Mouse (Mus musculus) megakaryocyte-erythroid progenitor cell, adult 5-6 weeks (primary cell): ENCODE measurements around the gene Zdhhc20. TPM values are rescaled to one million over a fixed set of nuclear protein-coding genes. Genes with fewer than 3 reads are reported as not detected.
"Not testable (repeated sequence)": the region's sequence is repeated elsewhere in the genome, so short reads cannot be mapped to it uniquely, and the experiment has no call there.

ENCODE experiments used
- ATAC-seq: replicated peaks from 2 replicates; pipeline ENCODE4 v1.8.0; 2016; ENCODE audit warnings: mild to moderate bottlenecking, inconsistent platforms; ENCODE audit not compliant: severe bottlenecking, poor library complexity, low FRiP score, low TSS enrichment
- total RNA-seq, 2 experiments: library from RNA; stranded (forward) in 1 of 2; stranded (reverse) in 1 of 2; fragments of 200-1000, 215-1000 nt in 1 of 2; fragments of >200 nt in 1 of 2; fragmentation: Nextera tagmentation in 1 of 2; gene quantifications; 2 replicates each; pipeline ENCODE4 v1.2.3; 2014 to 2017

Gene Zdhhc20
- total RNA-seq, 2 experiments from 2014 or later, result 15.2 to 16.8 TPM

DNA sequence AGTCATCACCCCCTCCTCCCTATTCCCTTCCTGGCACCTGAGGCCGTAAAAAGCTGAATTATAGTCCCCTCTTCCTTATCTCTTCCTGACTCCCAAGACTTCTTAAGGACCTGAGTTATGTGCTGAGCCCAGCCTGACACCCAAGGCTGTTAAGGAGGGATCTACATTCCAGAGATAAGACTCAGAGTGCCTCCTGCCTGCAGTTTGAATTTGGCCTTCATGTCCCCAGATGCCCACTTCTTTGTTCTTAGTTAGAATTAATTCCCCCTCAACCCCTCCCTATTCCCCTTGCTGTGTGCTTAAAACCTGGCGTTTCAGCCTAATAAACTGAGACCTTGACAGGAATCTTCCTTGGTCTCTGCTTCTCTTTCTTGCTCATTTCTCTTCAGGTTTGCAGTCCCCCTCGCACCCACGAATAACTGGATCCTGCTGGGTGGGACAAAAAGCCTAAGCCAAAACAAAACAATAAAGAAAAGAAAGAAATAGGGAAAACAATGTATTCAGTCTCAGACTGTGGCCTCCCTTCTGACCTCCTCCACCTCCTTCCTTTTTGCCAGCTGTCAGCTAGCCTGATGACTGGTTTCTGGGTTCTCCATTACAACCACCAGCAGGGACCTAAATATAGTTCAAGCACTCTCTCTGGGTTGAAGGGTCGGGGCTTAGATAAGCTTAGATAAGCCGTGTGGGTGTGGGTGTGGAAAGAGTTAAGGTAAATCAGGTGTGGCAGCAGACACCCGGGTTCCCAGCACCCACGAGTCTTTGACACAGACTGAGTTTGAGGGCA lies 6.2 kb upstream of the Zdhhc20 start:
- not testable (repeated sequence) for ATAC-seq

GRCm38 (mm10) chr14:57894346-57894745 lies 4.3 kb upstream of the Zdhhc20 start:
- no peak for ATAC-seq

- no peak for ATAC-seq
These were observed 2.9 kb upstream of the Zdhhc20 start for GRCm38 (mm10) chr14:57892961-57893360.

- ATAC-seq, result no peak
These were observed 500 bp downstream of the Zdhhc20 start for GRCm38 (mm10) chr14:57889541-57890010.

- no peak for ATAC-seq
These were observed 2.9 kb downstream of the Zdhhc20 start for GRCm38 (mm10) chr14:57887171-57887570.

DNA sequence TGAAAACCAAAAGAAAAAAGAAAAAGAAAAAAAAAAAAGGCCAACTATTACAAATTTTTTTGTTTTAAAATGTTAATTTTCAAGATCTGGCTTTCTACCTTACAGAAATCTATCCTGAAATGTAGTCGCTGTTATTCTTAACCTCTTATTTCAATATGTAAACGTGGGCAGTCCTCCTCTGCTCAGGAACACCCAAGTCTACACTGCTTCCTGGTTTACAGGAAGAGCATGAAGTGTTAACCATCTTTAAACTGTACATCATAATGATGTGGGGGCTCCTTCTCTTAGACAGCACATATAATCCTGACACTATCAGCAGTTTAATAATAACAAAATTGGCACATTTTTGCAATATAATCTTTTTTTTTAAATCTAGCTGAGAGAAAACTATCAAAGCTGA lies 4.0 kb downstream of the Zdhhc20 start:
- no peak for ATAC-seq

- no peak for ATAC-seq
These were observed 6.7 kb downstream of the Zdhhc20 start for GRCm38 (mm10) chr14:57883341-57883740.

GRCm38 (mm10) chr14:57882720-57883119 lies 7.4 kb downstream of the Zdhhc20 start:
- ATAC-seq, result no peak

DNA sequence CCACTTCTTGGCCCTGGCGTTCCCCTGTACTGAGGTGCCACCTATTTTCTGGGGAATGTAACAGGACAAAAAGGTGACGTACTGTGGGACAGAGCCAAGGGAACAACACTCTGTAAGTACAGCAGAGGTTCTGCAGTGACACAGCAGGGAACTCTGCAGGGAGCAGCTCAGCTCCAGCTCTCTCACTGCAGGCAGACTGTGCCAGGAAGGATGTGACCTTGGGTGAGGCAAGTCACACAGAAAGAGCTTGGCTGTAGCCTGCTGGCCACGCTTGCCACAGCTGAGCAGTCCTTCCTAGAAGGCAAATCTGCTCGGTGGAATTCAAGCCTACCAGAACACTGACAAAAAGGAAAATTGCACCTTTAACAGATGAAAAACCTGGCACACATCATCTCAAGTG lies 8.3 kb downstream of the Zdhhc20 start:
- ATAC-seq, result 0 out of 2 replicates have a peak, but pooled peaks have one; percentile 52

DNA sequence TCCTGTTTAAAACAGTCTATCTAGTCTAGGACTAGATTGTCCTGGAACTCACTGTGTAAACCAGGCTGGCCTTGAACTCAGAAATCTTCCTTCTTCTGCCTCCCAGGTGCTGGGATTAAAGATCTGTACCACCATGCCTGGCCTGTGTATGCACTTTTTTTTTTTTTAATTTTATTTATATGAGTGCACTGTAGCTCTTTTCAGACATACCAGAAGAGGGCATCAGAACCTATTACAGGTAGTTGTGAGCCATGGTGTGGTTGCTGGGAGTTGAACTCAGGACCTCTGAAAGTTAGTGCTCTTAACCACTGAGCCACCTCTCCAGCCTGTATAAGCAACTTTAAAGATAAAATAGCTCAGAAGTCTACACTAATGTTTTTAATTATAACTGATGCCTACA lies 9.0 kb downstream of the Zdhhc20 start:
- no peak for ATAC-seq

DNA sequence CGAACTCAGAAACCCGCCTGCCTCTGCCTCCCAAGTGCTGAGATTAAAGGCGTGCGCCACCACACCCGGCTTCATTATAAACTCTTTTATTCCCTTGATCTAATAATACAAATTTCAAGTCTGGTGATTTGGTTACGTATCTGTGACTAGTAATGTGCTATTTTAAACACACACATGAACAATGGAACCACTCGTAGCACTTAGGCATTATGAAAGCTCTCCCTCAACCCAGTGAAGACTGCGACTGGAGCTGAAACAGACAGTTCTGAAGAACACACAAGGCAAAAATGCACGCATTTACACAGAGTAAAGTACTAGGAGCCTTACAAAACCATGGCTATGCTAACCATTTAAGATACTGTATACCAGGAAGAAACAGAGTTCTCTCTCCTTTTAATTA lies 12.2 kb downstream of the Zdhhc20 start:
- no peak for ATAC-seq

DNA sequence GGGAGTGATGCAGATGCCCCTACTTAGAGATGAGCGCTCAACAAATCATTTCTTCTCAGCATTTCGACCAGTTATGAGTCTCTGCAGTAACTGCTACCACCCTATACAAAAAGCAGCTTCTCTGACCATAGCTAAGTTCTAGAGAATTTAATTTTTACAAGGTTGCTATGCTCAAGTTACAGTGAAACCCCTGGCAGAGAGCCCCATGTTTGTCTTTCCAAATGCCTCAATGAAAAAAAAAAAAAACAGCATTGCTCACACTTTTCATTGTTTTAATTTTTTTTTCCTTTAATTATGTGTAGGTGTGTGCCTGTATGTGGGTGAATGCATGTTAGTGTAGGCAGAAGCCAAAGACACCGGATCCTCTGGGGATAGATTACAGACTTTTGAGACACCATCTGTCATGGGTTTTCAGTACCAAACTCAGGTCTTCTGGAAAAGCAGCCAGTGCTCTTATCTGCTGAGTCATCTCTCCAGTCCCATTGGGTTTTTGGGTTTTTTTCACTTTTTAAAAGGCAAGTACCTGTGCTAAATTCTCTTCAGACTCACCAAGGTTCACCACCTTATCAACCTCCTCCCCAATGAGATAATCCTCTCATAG lies 23.3 kb downstream of the Zdhhc20 start:
- ATAC-seq, result no peak

DNA sequence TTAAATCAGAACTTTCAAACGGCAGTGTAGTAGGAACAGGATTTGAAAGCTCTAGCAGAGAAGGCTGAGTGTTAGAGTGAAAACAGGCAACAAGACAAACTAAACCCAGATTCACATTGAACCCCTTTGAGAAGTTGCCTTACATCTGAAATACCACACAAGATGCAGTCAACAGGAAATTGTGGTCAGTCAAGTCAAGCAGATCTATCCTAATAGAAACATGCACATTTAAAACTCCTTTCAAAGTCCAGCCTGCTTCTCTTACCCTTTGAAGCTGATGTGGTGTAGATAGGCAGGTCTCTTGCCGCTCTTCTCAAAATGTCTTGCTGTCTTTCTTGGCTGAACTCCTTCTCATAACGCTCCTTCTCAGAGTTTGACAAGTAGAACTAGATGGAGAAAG lies 24.8 kb downstream of the Zdhhc20 start:
- ATAC-seq, result no peak

GRCm38 (mm10) chr14:57863129-57863528 lies 26.9 kb downstream of the Zdhhc20 start:
- no peak for ATAC-seq

GRCm38 (mm10) chr14:57861987-57862412 lies 28.1 kb downstream of the Zdhhc20 start:
- peak; percentile 74 for ATAC-seq

GRCm38 (mm10) chr14:57859520-57859919 lies 30.6 kb downstream of the Zdhhc20 start:
- no peak for ATAC-seq

DNA sequence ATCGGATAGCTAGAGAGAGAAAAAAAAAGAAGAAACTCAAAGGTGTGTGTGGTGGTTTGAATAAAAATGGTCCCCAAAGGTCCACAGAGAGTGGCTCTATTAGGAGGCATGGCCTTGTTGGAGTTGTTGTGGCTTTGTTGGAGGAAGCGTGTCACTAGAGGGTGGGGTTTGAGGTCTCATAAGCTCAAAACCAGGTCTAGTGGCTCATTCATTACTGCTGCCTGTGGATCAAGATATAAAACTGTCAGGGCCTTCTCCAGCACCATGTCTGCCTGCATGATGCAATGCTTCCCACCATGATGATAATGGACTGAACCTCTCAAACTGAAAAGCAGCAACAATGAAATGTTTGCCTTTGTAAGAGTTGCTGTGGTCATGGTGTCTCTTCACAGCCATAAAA lies 31.5 kb downstream of the Zdhhc20 start:
- 0 out of 2 replicates have a peak, but pooled peaks have one; percentile 36 for ATAC-seq

GRCm38 (mm10) chr14:57856037-57856436 lies 34.0 kb downstream of the Zdhhc20 start:
- not testable (repeated sequence) for ATAC-seq

DNA sequence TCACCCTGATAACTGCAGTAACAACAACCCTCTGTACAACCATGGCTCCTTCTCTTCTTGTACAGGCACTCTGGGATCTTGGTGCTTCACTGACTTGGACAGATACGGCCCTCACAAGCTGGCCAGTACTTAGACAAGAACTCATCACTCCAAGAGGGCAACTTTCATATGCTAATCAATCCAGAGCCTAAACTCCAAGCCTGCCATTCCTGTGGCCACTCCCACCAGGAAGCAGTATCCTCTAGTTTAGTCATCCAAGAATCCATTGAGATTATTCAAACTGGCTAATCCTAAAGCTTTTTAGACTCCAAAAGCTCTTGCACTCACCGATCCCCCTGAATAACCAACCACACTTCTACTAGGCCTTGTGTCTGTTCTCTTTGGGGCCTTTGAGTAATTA lies 37.1 kb downstream of the Zdhhc20 start:
- ATAC-seq, result no peak

DNA sequence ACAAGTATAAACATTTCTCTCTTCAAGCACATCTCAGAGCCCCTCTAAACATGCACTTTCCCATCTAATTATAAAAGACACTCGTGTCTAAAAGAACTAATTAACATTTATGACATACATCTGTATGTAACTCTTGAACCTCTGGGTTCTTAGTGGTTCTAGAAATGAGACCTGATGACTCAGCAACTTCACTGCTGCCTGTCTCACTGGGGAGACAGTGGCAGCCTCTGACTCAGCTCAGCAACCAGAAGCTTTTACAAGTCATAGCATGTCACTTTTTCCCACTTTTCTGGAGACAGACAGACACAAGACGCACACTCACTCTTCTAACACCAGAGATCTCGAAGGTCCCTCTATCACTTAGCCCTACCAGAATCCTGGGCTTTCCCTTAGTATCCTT lies 39.7 kb downstream of the Zdhhc20 start:
- no peak for ATAC-seq

- no peak for ATAC-seq
These were observed 41.4 kb downstream of the Zdhhc20 start for GRCm38 (mm10) chr14:57848646-57849045.
